Mouse (Mus musculus) liver, embryonic 12.5 days (tissue): Measurements from ENCODE around the gene Actr3b. TPM values are rescaled to one million over a fixed set of nuclear protein-coding genes. Genes with fewer than 3 reads are reported as not detected.
"Not testable (repeated sequence)": the region's sequence is repeated elsewhere in the genome, so short reads cannot be mapped to it uniquely, and the experiment has no call there.

Source experiments
- ATAC-seq: fragments of 200-750 bp; cut with Nextera tagmentation; 2 replicates; pipeline ENCODE4 v1.8.0; 2017; ENCODE audit warnings: moderate number of reproducible peaks, mild to moderate bottlenecking, moderate library complexity
- H3K27ac ChIP-seq: fragments of 300-500 bp; sonication (generic); 2 replicates; pipeline ENCODE4 v1.5.1; 2016; ENCODE audit warnings: mild to moderate bottlenecking
- H3K27me3 ChIP-seq: fragments of 300-500 bp; sonication (generic); replicated peaks from 2 replicates; pipeline ENCODE4 v1.6.1; 2016; ENCODE audit warnings: mild to moderate bottlenecking, moderate library complexity
- H3K36me3 ChIP-seq: fragments of 300-500 bp; sonication (generic); 2 replicates; pipeline ENCODE4 v1.6.1; 2016; ENCODE audit warnings: mild to moderate bottlenecking, moderate library complexity
- H3K4me1 ChIP-seq: fragments of 300-500 bp; sonication (generic); 2 replicates; pipeline ENCODE4 v1.6.1; 2016
- H3K4me2 ChIP-seq: fragments of 300-500 bp; sonication (generic); 2 replicates; pipeline ENCODE4 v1.6.1; 2016; ENCODE audit warnings: mild to moderate bottlenecking, moderate library complexity
- H3K4me3 ChIP-seq: fragments of 300-500 bp; sonication (generic); 2 replicates; pipeline ENCODE4 v1.5.1; 2016; ENCODE audit warnings: mild to moderate bottlenecking, moderate library complexity
- H3K9ac ChIP-seq: fragments of 300-500 bp; sonication (generic); 2 replicates; pipeline ENCODE4 v1.6.1; 2016; ENCODE audit warnings: mild to moderate bottlenecking, moderate library complexity
- H3K9me3 ChIP-seq: fragments of 300-500 bp; sonication (generic); replicated peaks from 2 replicates; pipeline ENCODE4 v1.6.1; 2016; ENCODE audit warnings: mild to moderate bottlenecking, moderate library complexity
- WGBS: fragments of 180-500 bp; shearing (Covaris S2); methylation state at CpG from one replicate; pipeline ENCODE4 v1.1.7; 2016; ENCODE audit not compliant: insufficient replicate concordance; 5-methylcytosine and 5-hydroxymethylcytosine counted together
- polyA plus RNA-seq: library from polyadenylated mRNA; unstranded; fragments of >200 nt; fragmentation: Nextera tagmentation; extraction: Ambion mirVana; gene quantifications from 2 replicates; pipeline ENCODE4 v1.2.1, GENCODE M21; 2016

The Actr3b gene
- polyA plus RNA-seq, result 0.91 and 1.0 TPM in 2 replicates

DNA sequence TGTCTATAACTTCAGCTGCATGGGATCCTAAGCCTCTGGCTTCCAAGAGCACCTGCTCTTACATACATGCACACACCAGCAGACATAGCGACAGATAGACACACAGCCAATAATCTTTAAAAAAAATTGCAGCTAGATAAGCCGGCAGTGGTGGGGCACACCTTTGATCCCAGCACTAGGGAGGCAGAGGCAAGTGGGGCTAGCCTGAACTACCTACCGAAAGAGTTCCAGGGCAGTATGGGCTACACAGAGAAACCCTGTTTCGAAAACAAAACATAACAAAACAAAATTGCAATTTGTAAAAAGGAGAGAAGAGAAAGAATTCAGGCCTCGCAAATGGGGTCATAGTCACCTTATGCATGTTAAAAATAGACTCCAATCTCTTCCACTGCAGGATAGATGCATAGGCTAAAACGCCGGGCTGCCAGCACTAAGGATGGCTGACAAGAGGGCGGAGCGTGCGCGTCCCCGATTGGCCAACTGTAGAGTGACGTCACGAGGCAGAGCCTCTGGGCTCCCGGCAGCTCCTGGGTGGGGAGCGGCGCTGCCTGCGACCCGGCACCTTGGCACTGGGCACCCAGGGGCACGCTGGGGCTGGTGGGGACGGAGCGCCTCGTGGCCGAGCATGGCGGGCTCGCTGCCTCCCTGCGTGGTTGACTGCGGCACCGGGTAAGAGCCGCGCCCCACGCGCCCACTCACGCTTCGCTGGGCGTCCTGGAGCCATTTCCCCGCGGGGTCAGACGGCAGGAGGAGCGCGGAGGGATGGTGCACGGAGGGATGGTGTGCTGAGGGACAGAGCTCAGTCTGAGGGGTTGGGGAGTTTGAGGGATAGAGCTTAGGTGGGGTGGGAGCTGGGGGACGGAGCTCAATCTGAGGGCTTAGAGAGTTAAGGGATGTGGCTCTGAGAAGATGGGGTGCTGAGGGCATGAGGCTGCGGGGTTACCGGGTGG, at the start of gene Actr3b:
Gene Actr3b, plus strand, starts transcription at position 538 of the 950 bp plus-strand sequence.
- peak; percentile 91 for ATAC-seq
- WGBS, result 3% methylated on average over 45 of the region's 45 CpGs
- H3K27me3 ChIP-seq, result peaks cover 27% of the 10 kb centered on the region
- no peaks in the 10 kb centered on the region for H3K36me3 ChIP-seq
- H3K4me2 ChIP-seq, result peak within 1 kb of the TSS; percentile 90
- peak within 1 kb of the TSS; percentile 58 for H3K9ac ChIP-seq
- peak within 1 kb of the TSS; percentile 66 for H3K4me3 ChIP-seq
- no peaks in the 10 kb centered on the region for H3K9me3 ChIP-seq
- peaks cover 12% of the 10 kb centered on the region for H3K4me1 ChIP-seq
- no peak within 1 kb of the TSS for H3K27ac ChIP-seq

DNA sequence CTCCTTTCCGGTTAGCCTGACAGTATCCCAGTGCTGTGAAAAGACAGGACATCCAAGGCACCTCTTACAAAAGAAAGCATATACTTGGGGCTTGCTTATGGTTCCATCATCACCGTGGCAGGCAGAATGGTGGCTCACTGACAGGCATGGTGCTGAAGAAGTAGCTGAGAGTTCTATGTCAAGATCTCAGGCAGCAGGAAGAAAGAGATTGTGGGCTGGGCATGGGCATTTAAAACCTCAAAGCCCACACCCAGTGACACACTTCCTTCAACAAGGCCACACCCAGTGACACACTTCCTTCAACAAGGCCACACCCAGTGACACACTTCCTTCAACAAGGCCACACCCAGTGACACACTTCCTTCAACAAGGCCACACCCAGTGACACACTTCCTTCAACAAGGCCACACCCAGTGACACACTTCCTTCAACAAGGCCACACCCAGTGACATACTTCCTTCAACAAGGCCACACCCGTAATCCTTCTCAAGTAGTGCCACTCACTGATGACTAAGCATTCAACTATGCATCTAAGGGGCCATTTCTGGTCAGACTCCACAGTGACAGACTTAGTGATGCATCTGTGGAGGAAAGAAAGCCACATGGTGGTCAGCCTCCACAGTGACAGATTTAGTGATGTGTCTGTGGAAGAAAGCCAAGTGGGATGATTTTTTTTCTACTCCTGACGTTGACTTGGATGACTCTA, 46.6 kb upstream of the Actr3b start:
- not testable (repeated sequence) for H3K4me3 ChIP-seq, ATAC-seq
- 85% methylated on average over 4 of the region's 4 CpGs for WGBS

DNA sequence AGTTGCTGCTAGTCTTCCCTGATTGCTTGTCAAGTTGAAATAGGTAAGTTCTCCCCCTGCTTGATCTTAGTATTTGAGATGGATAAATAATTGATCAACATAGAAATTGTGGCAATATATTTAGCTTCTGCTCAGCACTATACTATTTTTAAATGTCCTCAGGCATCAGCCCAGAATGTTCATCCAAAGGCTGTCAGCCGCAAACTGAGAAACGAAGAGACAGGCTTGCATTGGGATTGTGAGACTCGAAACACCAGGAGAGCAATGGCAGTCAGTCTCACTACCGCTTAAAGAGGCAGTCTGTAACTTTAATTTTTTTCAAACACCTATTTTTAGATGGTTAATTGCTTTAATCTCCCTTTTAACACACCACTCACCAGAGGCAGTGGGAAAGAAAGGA, 40.4 kb upstream of the Actr3b start:
- Histone ChIP-seq H3K27ac (no peak overlapping the region), H3K27me3 (no peaks in the 10 kb centered on the region), H3K4me3 (no peak overlapping the region), H3K4me1 (no peaks in the 10 kb centered on the region), H3K36me3 (no peaks in the 10 kb centered on the region), H3K4me2 (no peak overlapping the region), H3K9me3 (no peaks in the 10 kb centered on the region), H3K9ac (no peak overlapping the region)
- 78% methylated on average over 4 of the region's 4 CpGs for WGBS
- ATAC-seq, result no peak

More for the DNA sequence above, 46.6 kb upstream of the Actr3b start:
- not testable (repeated sequence) for H3K4me1 ChIP-seq, H3K9ac ChIP-seq, H3K27ac ChIP-seq, H3K36me3 ChIP-seq, H3K9me3 ChIP-seq, H3K27me3 ChIP-seq, H3K4me2 ChIP-seq

DNA sequence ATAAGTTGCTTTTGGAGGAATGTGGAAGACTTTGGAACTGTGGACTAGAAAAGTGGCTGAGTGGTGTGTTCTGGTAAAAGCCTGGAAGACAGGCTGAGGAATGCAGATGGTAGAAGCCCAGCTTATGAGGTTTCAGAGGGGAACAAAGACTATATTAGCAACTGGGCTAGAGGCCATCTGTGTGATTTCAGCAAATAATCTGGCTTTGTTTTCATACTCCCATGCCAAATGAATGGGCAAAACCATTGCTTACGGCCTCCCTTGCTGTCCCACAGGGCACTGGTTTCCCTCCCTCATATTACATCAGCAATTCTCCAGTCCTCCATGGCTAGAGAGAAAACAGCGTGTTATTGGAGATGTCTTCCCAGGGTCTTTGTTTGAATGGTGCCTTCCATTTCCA, 36.8 kb upstream of the Actr3b start:
- H3K36me3 ChIP-seq, result no peaks in the 10 kb centered on the region
- no peak for ATAC-seq
- no peak overlapping the region for H3K4me2 ChIP-seq
- H3K27ac ChIP-seq, result no peak overlapping the region
- no peaks in the 10 kb centered on the region for H3K27me3 ChIP-seq
- no peaks in the 10 kb centered on the region for H3K9me3 ChIP-seq
- H3K9ac ChIP-seq, result no peak overlapping the region
- no peak overlapping the region for H3K4me3 ChIP-seq
- 73% methylated on average over 2 of the region's 2 CpGs for WGBS
- no peaks in the 10 kb centered on the region for H3K4me1 ChIP-seq

DNA sequence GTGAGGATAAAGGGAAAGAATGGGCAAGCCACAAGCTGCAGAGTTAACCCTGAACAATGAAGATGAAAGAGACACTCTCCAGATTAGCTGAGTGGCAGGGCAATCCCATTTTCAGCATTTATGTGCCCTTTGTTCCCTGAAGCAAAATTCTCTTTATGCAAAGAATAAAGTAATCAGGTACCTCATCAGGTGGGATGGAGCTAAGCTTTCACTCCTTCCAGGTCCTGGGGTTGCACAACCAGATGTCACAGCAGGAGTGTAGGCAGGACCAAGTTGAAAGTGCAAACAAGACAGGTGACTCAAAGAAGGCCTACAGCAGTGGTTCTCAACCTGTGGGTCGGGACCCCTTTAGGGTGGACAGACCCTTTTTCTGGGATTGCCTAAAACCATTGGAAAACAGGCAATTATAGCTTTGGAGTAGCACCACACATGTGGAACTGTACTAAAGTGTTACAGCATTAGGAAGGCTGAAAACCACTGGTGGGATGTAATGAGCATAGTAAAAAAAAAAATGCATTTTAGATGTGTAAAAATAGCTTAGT, 35.6 kb upstream of the Actr3b start:
- H3K36me3 ChIP-seq, result no peaks in the 10 kb centered on the region
- no peak overlapping the region for H3K4me2 ChIP-seq
- no peak for ATAC-seq
- no peak overlapping the region for H3K4me3 ChIP-seq
- no peaks in the 10 kb centered on the region for H3K9me3 ChIP-seq
- no peak overlapping the region for H3K9ac ChIP-seq
- no peaks in the 10 kb centered on the region for H3K4me1 ChIP-seq
- H3K27ac ChIP-seq, result no peak overlapping the region
- H3K27me3 ChIP-seq, result no peaks in the 10 kb centered on the region
- 18% methylated on average over 1 of the region's 1 CpGs for WGBS

DNA sequence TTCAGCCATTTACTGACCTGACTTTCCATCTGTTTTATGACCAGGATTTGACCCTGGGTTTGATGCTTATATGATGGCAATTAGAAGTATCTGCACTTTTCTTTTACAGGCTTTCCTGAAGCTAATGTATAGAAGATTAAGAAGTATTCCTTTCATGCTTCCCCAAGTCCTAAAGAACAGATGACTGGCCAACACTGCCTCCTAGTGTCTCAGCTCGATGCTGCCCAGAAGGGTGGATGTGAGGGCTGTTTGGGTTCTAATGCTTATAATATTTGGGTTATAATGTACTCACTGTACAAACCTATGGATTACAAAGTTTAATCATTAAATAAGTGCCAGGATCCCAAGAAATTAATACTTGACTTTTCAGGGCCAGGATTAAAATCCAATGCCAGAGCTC, 25.5 kb upstream of the Actr3b start:
- no peak overlapping the region for H3K4me2 ChIP-seq
- no peaks in the 10 kb centered on the region for H3K4me1 ChIP-seq
- no peak overlapping the region for H3K27ac ChIP-seq
- no peak overlapping the region for H3K9ac ChIP-seq
- no peaks in the 10 kb centered on the region for H3K27me3 ChIP-seq
- no peak overlapping the region for H3K4me3 ChIP-seq
- no peaks in the 10 kb centered on the region for H3K9me3 ChIP-seq
- no peak for ATAC-seq
- 14% methylated on average over 1 of the region's 1 CpGs for WGBS
- no peaks in the 10 kb centered on the region for H3K36me3 ChIP-seq

DNA sequence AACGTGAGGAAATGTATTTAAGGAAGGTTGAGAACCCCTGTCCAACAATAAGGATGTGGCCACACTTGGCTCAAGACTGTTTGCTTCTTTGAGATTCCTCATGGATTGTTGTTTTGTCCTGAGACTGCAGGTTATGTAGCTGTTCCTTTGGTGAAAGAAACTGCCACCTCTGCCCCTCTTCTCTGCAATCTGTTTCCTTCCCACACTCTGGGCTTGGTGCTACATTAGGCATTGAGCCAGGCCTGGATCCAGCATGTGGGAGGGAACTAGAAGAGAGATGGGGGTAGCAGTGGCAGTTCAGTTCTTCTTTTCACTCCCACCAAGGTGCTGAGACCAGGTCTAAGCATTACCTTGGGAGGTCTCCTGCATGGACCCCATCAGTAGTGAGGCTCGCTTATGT, 23.9 kb upstream of the Actr3b start:
- Histone ChIP-seq H3K27ac (no peak overlapping the region), H3K4me3 (no peak overlapping the region), H3K4me2 (no peak overlapping the region), H3K36me3 (no peaks in the 10 kb centered on the region), H3K4me1 (no peaks in the 10 kb centered on the region), H3K27me3 (no peaks in the 10 kb centered on the region), H3K9ac (no peak overlapping the region), H3K9me3 (no peaks in the 10 kb centered on the region)
- 54% methylated on average over 2 of the region's 2 CpGs for WGBS
- ATAC-seq, result no peak

DNA sequence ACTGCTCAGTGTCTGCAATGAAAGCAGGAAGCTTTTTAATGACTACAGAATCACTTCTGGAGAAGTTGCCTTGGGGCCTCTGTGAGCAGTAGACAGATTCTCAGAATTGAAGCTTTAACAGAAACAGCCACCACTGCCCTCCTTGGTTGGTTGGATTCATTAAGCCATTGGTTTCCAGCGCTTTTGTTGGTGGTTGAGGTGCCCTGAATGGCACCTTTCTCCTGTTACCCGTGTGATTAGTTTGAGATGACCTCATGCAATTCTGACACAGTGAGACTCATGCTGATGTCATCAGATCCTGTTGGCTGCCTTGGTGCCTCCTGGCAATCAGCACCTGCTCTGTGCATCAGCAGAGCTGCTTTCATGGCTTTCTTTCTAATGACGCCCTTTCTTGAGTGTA, 21.3 kb upstream of the Actr3b start:
- no peaks in the 10 kb centered on the region for H3K9me3 ChIP-seq
- no peaks in the 10 kb centered on the region for H3K27me3 ChIP-seq
- ATAC-seq, result no peak
- H3K9ac ChIP-seq, result no peak overlapping the region
- 49% methylated on average over 3 of the region's 3 CpGs for WGBS
- H3K4me3 ChIP-seq, result no peak overlapping the region
- H3K4me2 ChIP-seq, result no peak overlapping the region
- H3K4me1 ChIP-seq, result no peaks in the 10 kb centered on the region
- H3K27ac ChIP-seq, result no peak overlapping the region
- H3K36me3 ChIP-seq, result no peaks in the 10 kb centered on the region

DNA sequence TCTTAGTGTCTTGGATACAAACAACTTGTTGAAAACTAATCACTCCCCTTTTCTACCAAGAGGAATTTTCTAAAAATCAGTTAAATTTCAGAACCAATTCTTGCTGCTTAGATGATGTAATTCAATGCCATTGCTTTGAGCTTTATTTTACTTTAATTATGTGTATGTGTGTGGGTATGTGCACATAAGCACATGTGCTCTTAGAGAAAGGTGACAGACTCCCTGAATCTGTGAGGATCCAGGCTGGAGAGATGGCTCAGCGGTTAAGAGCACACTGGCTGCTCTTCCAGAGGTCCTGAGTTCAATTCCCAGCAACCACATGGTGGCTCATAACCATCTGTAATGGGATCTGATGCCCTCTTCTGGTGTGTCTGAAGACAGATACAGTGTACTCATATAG, 20.9 kb upstream of the Actr3b start:
- not testable (repeated sequence) for H3K4me3 ChIP-seq, H3K9me3 ChIP-seq, H3K27ac ChIP-seq, H3K4me2 ChIP-seq, H3K4me1 ChIP-seq, ATAC-seq, H3K27me3 ChIP-seq, H3K36me3 ChIP-seq, H3K9ac ChIP-seq
- 72% methylated on average over 1 of the region's 1 CpGs for WGBS

DNA sequence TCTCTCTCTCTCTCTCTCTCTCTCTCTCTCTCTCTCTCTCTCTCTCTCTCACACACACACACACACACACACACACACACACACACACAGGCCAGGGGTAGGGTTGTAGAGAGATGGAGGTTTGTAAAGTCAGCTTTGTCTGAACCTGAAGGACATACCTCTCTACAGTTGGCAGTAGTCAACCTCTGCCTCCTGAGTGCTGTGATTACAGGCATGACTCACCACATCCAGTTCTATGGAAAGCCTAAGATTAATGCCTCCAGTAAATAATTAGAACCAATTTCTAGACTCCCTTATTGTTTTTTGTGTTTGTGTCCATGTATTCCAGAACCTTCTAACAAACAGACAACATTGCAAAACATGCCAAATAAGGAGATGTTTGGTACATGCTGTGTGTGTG, 11.9 kb upstream of the Actr3b start:
- Histone ChIP-seq H3K4me1 (no peaks in the 10 kb centered on the region), H3K4me2 (no peak overlapping the region), H3K27me3 (no peaks in the 10 kb centered on the region; the same call in 1 of the 2 replicates), H3K4me3 (no peak overlapping the region), H3K9me3 (no peaks in the 10 kb centered on the region), H3K9ac (no peak overlapping the region), H3K36me3 (no peaks in the 10 kb centered on the region), H3K27ac (no peak overlapping the region)
- ATAC-seq, result no peak

DNA sequence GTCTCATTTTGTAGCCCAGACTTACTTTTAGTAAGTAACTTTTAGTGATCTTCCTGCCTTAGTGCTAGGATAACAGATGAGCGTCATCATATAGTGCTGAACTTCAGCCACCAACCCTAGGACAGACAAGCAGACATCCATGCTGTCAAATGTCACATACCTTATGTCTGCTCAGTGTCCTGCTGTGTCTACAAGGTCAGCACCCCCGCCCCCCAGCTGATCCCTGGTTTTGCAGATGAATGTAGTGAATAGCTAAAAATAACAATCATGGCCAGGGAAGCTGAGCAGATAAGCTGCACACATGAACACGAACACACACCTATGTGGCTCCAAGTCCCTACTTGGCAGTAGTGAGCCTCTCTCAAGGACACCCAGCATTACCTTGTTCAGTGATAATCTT, 11.2 kb upstream of the Actr3b start:
- Histone ChIP-seq H3K27ac (no peak overlapping the region), H3K4me1 (no peaks in the 10 kb centered on the region), H3K9me3 (no peaks in the 10 kb centered on the region), H3K4me3 (no peak overlapping the region), H3K9ac (no peak overlapping the region), H3K4me2 (no peak overlapping the region), H3K36me3 (no peaks in the 10 kb centered on the region), H3K27me3 (no peaks in the 10 kb centered on the region; the same call in 1 of the 2 replicates)
- ATAC-seq, result no peak
- 47% methylated on average over 3 of the region's 3 CpGs for whole genome bisulfite sequencing

DNA sequence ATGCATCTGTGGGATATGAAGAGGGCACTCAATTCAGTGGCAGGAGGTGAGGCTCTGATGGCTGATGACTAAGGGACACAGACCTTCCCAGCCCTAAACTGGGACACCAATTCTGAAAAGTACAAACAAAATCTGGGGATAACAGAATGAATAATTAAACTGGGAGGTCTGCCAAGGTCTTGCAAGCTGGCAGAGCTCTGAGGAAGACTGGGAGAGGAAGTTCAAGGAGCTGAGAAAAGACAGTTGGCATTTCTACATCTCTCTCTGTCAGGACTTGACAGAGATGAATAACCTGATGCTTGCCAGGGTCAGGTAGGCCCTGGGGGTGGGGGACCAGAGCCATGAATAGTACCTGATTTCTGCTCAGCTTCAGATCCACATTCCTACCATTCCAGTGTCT, 8.2 kb upstream of the Actr3b start:
- ATAC-seq, result no peak
- H3K27me3 ChIP-seq, result no peaks in the 10 kb centered on the region; the same call in 1 of the 2 replicates
- no peak overlapping the region for H3K27ac ChIP-seq
- H3K4me3 ChIP-seq, result no peak overlapping the region
- H3K9ac ChIP-seq, result no peak overlapping the region
- H3K9me3 ChIP-seq, result no peaks in the 10 kb centered on the region
- H3K4me1 ChIP-seq, result no peaks in the 10 kb centered on the region
- no peak overlapping the region for H3K4me2 ChIP-seq
- H3K36me3 ChIP-seq, result no peaks in the 10 kb centered on the region
